Mouse (Mus musculus) left cerebral cortex, postnatal 25 days (tissue): Measurements from ENCODE around the gene Gm8251. TPM values are rescaled to one million over a fixed set of nuclear protein-coding genes. Genes with fewer than 3 reads are reported as not detected.
"Not testable (repeated sequence)": the region's sequence is repeated elsewhere in the genome, so short reads cannot be mapped to it uniquely, and the experiment has no call there.

ENCODE experiments used
- DNase-seq, 2 experiments: peaks; one replicate each; pipeline ENCODE4 v3.0.0; 2022; ENCODE audit warnings: low spot score in 2 of 2, mixed read lengths in 1 of 2
- intact Hi-C: fragments of 180-260 bp; cut with DNase I; formaldehyde crosslinking; loops from one replicate; pipeline ENCODE4 v1.15.1; 2025
- total RNA-seq, 2 experiments: library from RNA; stranded (reverse); gene quantifications; 2 replicates each; pipeline ENCODE4 v1.2.3; 2021

Gene Gm8251
- not detected for total RNA-seq

GRCm38 (mm10) chr1:44061836-44062235, at the start of gene Gm8251:
TSS of gene Gm8251 (minus strand) at chr1:44061936.
- intact Hi-C loops, result no loop called here
- DNase-seq, result no peak

- intact Hi-C loops, result loop anchor here (1.0 to 5.0 kb wide), 2 partner anchors 16 to 44 kb away; partner anchors contain the start of gene Ercc5
- DNase-seq, result no peak
These were observed 41.2 kb upstream of the Gm8251 start for GRCm38 (mm10) chr1:44102939-44103338.

- peak; percentile 95 to 97 for DNase-seq
- intact Hi-C loops, result loop anchor here (1.0 to 5.0 kb wide), 2 partner anchors 17 to 45 kb away; partner anchors contain the start of gene Ercc5
These were observed 40.6 kb upstream of the Gm8251 start, which contains the start of gene Tex30 for GRCm38 (mm10) chr1:44102259-44102717. TSS of gene Tex30 (minus strand) at chr1:44102441.

DNA sequence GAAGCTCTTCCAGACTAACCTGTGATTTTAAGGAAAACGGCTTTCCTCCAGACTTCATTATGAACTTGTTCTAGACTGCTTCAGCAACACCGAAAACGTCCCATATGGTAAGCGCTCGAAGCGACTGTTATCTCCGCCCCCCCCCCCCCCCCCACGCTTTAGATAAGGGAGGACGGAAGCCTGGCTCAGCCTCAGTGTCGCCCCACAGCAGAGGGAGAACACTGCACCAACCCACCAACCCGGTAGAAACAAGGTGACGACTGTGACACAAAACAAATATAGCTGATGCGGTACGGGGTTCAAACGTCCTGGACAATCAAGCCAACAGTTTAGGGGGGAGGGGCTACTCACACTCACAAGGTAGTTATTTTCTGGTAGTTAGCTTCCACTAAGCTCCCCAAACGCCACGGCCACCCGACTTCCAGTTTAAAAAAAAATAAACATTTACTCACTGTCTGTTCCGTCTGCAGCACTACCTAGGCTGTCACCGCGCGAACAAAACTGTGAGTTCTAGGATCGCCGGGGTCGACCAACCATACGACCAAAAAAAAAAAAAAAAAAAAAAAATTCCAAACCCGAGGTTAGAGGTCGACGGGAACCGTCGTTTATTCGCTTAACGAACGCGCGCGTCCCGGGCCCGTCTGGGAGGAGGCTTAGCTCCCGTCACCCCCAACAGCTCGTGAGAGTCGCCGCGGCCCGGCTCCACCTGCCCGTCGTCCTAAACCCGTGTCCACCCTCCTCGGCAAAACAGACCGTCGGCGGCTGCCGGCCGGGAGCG, 39.9 kb upstream of the Gm8251 start:
- intact Hi-C loops, result loop anchor here (1.0 to 5.0 kb wide), 2 partner anchors 18 to 46 kb away; partner anchors contain the start of gene Ercc5
- peak; percentile 23 for DNase-seq

GRCm38 (mm10) chr1:44064625-44065024, 2.9 kb upstream of the Gm8251 start:
- peak; percentile 64 to 68 for DNase-seq
- intact Hi-C loops, result loop anchor here (5.0 kb wide), 1 partner anchor 167 kb away; no protein-coding TSS in a partner anchor

DNA sequence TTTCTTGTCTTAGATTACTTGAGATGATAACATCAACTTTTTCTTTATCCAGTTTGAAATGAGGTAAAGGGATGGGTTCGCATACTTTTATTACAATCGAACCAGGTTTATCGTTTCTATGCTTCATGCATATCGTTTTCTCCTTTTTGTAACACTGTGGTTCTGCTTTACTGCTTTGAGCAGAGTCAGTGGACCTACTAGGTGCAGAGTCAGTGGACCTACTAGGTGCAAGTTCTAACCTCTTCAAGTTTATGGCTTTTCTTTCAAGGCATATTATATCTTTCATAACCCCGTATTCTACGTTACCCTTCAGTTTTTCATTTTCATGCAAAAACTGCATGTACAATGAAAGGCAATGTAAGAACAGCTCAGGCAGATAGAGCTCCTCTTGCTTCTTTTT, 1.7 kb upstream of the Gm8251 start:
- intact Hi-C loops, result no loop called here
- no peak for DNase-seq

GRCm38 (mm10) chr1:44057805-44058204, 3.9 kb downstream of the Gm8251 start:
- intact Hi-C loops, result no loop called here

DNA sequence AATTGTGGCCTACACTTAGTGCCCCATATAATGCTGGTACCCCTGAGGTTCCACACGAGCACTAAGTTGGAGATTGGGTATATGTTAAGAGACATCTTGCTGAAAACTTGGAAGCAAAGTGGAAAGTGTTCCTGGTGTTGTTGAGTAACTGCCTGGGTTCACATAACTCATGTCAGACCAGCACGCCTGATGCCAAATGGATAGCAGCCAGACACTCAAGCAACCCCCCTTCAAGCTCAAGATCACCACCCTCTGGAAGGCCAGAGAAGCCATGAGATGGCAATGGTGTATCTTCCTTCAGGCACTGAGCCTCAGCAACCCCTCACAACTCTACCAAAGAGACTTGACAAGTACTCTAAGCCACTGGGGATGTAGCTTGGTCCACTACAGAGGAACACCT, 15.2 kb downstream of the Gm8251 start:
- DNase-seq, result no peak
- intact Hi-C loops, result no loop called here

More at GRCm38 (mm10) chr1:44057805-44058204, 3.9 kb downstream of the Gm8251 start:
- peak in 1 of 2 experiments; percentile 29 for DNase-seq

GRCm38 (mm10) chr1:44045689-44046088, 16.0 kb downstream of the Gm8251 start:
- DNase-seq, intact Hi-C loops: not testable (repeated sequence)

GRCm38 (mm10) chr1:44042555-44042915, 19.2 kb downstream of the Gm8251 start:
- DNase-seq, result no peak
- intact Hi-C loops, result loop anchor here (5.0 kb wide), 1 partner anchor 280 kb away; no protein-coding TSS in a partner anchor

GRCm38 (mm10) chr1:44041797-44042554, 19.8 kb downstream of the Gm8251 start:
- peak; percentile 42 to 64 for DNase-seq
- intact Hi-C loops, result loop anchor here (2.0 to 5.0 kb wide), 2 partner anchors 143 to 280 kb away; no protein-coding TSS in a partner anchor

DNA sequence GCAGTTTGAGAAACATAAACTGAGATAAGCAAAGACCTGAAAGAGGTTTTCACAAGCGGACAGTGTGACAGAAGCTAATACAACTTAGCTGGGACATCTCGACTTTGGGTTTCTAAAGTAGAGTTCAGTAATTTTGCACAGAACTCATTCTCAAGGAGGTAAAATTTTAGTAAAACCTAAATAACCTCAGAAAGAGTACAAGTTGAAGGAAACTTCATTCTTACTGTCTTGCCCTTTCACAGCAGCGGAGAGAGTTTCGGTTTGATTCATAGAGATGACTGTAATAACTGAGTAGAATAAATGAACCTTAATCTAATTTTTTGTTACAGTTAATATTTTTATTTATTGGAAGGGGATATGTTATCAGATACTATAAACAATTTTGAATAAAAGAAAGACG, 28.8 kb downstream of the Gm8251 start:
- no peak for DNase-seq
- intact Hi-C loops, result no loop called here

- DNase-seq, result no peak
- intact Hi-C loops, result no loop called here
These were observed 29.5 kb downstream of the Gm8251 start for GRCm38 (mm10) chr1:44032213-44032612.

DNA sequence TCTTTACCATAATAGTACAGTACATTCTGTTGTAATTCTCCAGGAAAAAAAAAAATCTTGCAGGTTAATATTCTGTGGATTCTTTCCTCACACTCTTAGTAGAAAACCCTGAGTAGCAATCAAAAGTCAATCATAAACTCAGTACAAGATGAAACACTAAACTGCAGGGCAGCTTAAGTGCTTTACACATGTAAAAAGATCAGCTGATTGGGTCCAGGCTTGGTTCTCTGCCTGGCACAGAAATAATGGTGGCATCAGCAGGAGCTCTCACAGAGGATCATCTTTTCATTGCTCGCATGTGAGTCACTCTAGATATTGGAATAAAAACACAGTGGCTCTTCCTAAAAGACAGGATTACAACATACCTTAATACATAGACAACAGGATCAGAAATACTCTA, 34.1 kb downstream of the Gm8251 start:
- intact Hi-C loops, result no loop called here
- no peak for DNase-seq

GRCm38 (mm10) chr1:44022656-44023055, 39.1 kb downstream of the Gm8251 start:
- intact Hi-C loops, result no loop called here
- DNase-seq, result no peak

- DNase-seq, result no peak
- intact Hi-C loops, result no loop called here
These were observed 41.8 kb downstream of the Gm8251 start, which contains the start of gene Mettl21c for GRCm38 (mm10) chr1:44019934-44020333. TSS of gene Mettl21c (minus strand) at chr1:44020034.

GRCm38 (mm10) chr1:44015556-44015955, 46.2 kb downstream of the Gm8251 start:
- no peak for DNase-seq
- intact Hi-C loops, result no loop called here
